Mouse (Mus musculus) heart, adult 10 weeks (tissue): ENCODE data around the gene Dcaf12. TPM values are rescaled to one million over a fixed set of nuclear protein-coding genes. Genes with fewer than 3 reads are reported as not detected.

Experiments used
- polyA plus RNA-seq: library from polyadenylated mRNA; stranded (reverse); fragments of 350-450 nt; fragmentation: Illumina TruSeq; extraction: RNeasy Lipid Tissue Mini Kit (QIAGEN cat#74804); gene quantifications from one replicate; pipeline ENCODE4 v1.2.3, GENCODE M21; 2014; ENCODE audit warnings: low read depth, low replicate concordance

The Dcaf12 gene
- 21.9 TPM for polyA plus RNA-seq

GRCm38 (mm10) chr4:41314141-41315129 is at the start of gene Dcaf12:
TSS of gene Dcaf12 (minus strand) at chr4:41314889.

GRCm38 (mm10) chr4:41348584-41349198 is 34.0 kb upstream of the Dcaf12 start, which contains the start of gene Ubap1:
TSS of gene Ubap1 (plus strand) at chr4:41348996.

GRCm38 (mm10) chr4:41274980-41275850 is 39.5 kb downstream of the Dcaf12 start, which contains the start of gene Ubap2:
TSS of gene Ubap2 (minus strand) at chr4:41275144.

Other genes with a start within 250 kb of the Dcaf12 start
- not detected for gene Aqp3, start 216.7 kb downstream of the Dcaf12 start, polyA plus RNA-seq
- gene Nol6, start 190.4 kb downstream of the Dcaf12 start, polyA plus RNA-seq: 12.5 TPM
- gene Ube2r2, start 179.1 kb downstream of the Dcaf12 start, polyA plus RNA-seq: 146 TPM
- gene Ubap2, start 39.7 kb downstream of the Dcaf12 start, polyA plus RNA-seq: 36.3 TPM
- gene Ubap1, start 34.1 kb upstream of the Dcaf12 start, polyA plus RNA-seq: 38.3 TPM
- gene Kif24, start 150.0 kb upstream of the Dcaf12 start, polyA plus RNA-seq: 0.08 TPM
- 39.1 TPM for gene Nudt2, start 150.3 kb upstream of the Dcaf12 start, polyA plus RNA-seq
- 7.1 TPM for gene AI464131, start 188.2 kb upstream of the Dcaf12 start, polyA plus RNA-seq
- not detected for gene 1110017D15Rik, start 202.4 kb upstream of the Dcaf12 start, polyA plus RNA-seq